Mouse (Mus musculus) thymus, postnatal 25 days (tissue): ENCODE results near the gene Rhbg.

Experiments
- DNase-seq: peaks from one replicate; pipeline ENCODE4 v3.0.0; 2022

Rhbg gene

GRCm38 (mm10) chr3:88255950-88256349 is 1.4 kb upstream of the Rhbg start:
- no peak for DNase-seq

- DNase-seq, result no peak
Measured at GRCm38 (mm10) chr3:88252739-88253138, 1.8 kb downstream of the Rhbg start.

- no peak for DNase-seq
Measured at GRCm38 (mm10) chr3:88248406-88248805, 6.1 kb downstream of the Rhbg start.

DNA sequence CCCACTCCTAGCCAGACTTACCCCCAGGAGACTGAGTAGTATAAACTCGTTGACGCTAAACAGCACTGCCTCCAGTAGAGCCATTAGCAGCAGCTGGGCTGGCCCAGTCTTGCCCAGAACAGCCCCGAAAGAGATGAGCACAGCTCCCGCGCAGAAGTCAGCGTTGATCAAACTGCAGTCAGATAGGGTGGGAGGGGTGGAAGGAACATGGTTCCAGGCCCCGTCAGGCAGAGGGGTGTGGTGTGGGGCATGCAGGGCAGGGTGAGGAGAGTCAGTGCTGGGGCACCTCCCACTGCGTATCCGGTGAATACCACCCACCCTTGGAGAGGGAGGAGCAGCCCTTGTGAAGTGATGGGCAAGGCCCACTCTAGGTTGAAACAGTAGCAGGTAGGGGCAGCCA is 6.8 kb downstream of the Rhbg start:
- no peak for DNase-seq

- peak; percentile 74 for DNase-seq
Measured at GRCm38 (mm10) chr3:88245811-88246210, 8.7 kb downstream of the Rhbg start.

DNA sequence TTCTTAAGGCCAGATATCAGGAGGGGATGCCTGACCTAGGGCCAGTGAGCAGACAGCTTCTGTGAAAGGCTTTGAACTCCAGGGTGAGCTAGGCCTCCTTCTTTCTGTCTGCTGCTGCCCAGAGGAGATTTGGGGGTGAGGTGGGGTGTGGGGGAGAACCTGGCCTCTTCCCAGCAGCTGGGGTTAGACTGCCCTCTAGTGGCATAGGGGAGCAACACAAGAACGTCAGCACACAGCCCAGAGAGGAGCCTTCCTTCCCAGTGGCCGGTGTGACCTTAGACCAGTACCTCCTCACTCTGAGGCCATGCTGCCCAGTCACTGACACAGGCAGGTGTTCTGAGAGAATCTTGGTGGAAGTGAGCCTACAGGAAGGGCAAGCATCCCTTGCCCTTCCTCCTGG is 10.4 kb downstream of the Rhbg start:
- peak; percentile 57 for DNase-seq

GRCm38 (mm10) chr3:88242531-88242930 is 12.0 kb downstream of the Rhbg start:
- DNase-seq, result peak; percentile 66

DNA sequence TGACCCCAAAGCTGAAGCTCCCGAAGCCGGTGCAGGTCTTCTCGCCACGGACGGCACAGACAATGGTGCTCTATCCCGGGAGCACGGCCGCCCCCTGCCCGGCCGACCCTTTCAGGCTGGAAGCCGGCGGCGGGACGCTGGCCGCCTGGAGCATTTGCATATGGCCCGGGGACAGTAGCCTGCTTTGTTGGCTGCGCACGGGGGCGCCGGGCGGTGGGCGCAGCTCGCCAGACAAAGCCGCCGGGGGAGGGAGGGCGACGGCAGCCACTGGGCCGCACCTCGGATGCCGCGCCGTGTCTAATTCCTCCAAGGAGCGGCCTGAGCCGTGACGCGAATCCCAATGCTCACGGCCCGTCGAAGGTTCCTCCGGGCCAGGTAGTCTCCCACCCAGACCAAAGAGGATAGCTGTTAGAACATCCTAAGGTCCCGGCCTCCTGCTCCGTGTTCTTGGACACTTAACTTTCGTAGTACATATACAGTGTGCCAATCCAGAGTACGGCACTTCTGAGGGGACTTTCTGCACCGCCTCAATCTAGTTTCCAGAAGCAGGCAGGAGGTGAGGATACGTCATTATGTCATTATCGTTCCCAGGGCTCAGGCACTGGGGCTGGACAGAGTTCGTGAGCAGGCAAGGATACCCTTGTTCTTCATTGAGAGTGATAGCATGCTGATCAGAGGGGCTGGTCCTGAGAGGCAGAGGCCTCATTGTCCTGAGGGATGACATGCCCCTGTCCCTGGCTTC is 13.3 kb downstream of the Rhbg start:
- no peak for DNase-seq

- no peak for DNase-seq
Measured at GRCm38 (mm10) chr3:88239446-88239845, 15.1 kb downstream of the Rhbg start.

GRCm38 (mm10) chr3:88238866-88239391 is 15.6 kb downstream of the Rhbg start:
- DNase-seq, result no peak

GRCm38 (mm10) chr3:88237556-88238194 is 16.8 kb downstream of the Rhbg start:
- DNase-seq, result peak; percentile 46

DNA sequence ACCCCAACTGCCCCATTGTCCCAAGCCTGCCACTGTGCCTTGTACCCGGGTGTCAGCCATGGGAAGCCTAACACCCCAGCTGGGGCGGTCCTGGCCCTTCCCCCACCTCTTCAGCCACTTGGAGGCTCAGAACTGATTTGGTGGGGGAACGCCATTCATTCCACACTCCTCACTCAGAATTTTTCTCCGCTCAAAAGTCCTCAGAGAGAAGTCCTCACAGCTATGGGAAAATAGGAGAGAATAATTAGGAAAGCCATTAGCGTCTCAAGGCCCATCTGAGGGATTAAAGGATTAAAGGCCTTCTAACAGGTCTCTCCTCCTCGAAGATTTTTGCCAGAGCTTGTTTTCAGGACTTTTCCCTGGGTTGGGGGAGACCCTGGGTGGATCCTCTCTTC is 17.4 kb downstream of the Rhbg start:
- no peak for DNase-seq

- DNase-seq, result no peak
Measured at GRCm38 (mm10) chr3:88235616-88236015, 18.9 kb downstream of the Rhbg start.

- peak; percentile 29 for DNase-seq
Measured at GRCm38 (mm10) chr3:88235216-88235615, 19.3 kb downstream of the Rhbg start.

DNA sequence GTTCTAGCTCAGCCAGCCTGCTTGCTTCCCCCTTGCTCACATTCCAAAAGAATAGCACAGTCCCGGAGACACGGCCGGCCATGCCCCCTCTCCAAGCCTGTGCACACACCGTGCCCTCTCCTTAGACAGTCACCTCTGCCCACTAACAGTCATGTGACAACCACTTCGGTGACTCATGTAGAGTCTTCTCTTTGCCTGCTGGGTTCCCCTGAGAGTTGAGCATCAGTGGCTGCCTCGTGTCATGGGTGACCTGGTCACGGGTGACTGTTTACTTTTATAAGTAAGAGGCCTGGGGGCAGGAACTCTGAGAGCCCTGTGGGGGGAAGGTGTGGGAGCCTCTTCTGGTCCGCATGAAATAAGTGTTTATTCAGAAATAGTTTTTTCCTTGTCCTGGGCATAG is 20.5 kb downstream of the Rhbg start:
- DNase-seq, result no peak

- no peak for DNase-seq
Measured at GRCm38 (mm10) chr3:88232851-88233649, 21.5 kb downstream of the Rhbg start.

GRCm38 (mm10) chr3:88232301-88232702 is 22.2 kb downstream of the Rhbg start:
- no peak for DNase-seq

GRCm38 (mm10) chr3:88231061-88231641 is 23.4 kb downstream of the Rhbg start:
- no peak for DNase-seq

- DNase-seq, result no peak
Measured at GRCm38 (mm10) chr3:88230262-88231047, 24.1 kb downstream of the Rhbg start.

GRCm38 (mm10) chr3:88229526-88229925 is 25.0 kb downstream of the Rhbg start:
- no peak for DNase-seq

GRCm38 (mm10) chr3:88228906-88229305 is 25.6 kb downstream of the Rhbg start:
- no peak for DNase-seq

GRCm38 (mm10) chr3:88227976-88228375 is 26.5 kb downstream of the Rhbg start:
- DNase-seq, result no peak
